Mouse (Mus musculus): Measurements from ENCODE around the gene Clstn2. TPM values are rescaled to one million over a fixed set of nuclear protein-coding genes. Genes with fewer than 3 reads are reported as not detected.

Gene Clstn2
- polyA plus RNA-seq, 1 experiment: 1.9 TPM

GRCm38 (mm10) chr9:97773911-97774310 lies 259.1 kb downstream of the Clstn2 start:
- H3K4me1 ChIP-seq (ENCODE audit: control insufficient read depth, insufficient read depth, low read length): no peaks in the 10 kb centered on the region
- H3K36me3 ChIP-seq (ENCODE audit: control insufficient read depth, insufficient read depth, low read length): no peaks in the 10 kb centered on the region
- no peak overlapping the region for H3K4me3 ChIP-seq (ENCODE audit: insufficient read depth, low read depth, low read length)
- H3K27me3 ChIP-seq (replicated peaks; ENCODE audit: control insufficient read depth, insufficient read depth, low read length): no peaks in the 10 kb centered on the region
- TF ChIP-seq CTCF (conservative IDR thresholded peaks at IDR 0.05; ENCODE audit: insufficient read depth, insufficient read length, low read depth, low read length): no peak
- TF ChIP-seq POLR2A (IDR thresholded peaks at IDR 0.05; ENCODE audit: low read depth, low read length): no peak
- DNase-seq: no peak
- WGBS: 89% methylated on average over 3 of the region's 3 CpGs
- H3K27ac ChIP-seq (ENCODE audit: insufficient read depth, low read depth, low read length): no peak overlapping the region

DNA sequence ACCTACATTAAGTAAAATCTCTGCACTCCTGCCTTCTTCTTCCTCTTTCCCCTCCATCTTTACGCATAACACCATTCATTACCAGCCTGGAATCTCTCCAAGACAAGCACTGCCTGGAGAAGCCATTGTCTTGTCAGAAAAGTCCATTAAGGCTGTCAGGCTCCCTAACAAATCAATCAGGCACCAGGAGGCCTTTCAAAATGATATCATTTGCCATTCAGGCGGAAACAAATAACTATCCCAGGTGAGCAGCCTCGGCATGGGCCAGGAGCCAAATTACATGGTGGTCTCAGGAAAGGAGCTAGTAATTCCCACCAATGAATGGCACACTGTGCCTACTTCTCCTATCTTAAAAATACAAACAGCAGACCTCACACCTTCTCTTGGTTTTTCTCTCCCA lies 260.6 kb downstream of the Clstn2 start:
- Histone ChIP-seq H3K36me3 (ENCODE audit: control insufficient read depth, insufficient read depth, low read length) (no peaks in the 10 kb centered on the region), H3K27ac (ENCODE audit: insufficient read depth, low read depth, low read length) (no peak overlapping the region), H3K27me3 (replicated peaks; ENCODE audit: control insufficient read depth, insufficient read depth, low read length) (no peaks in the 10 kb centered on the region), H3K4me3 (ENCODE audit: insufficient read depth, low read depth, low read length) (no peak overlapping the region), H3K4me1 (ENCODE audit: control insufficient read depth, insufficient read depth, low read length) (no peaks in the 10 kb centered on the region)
- no peak for DNase-seq
- 79% methylated on average over 3 of the region's 3 CpGs for WGBS
- TF ChIP-seq CTCF (conservative IDR thresholded peaks at IDR 0.05; ENCODE audit: insufficient read depth, insufficient read length, low read depth, low read length): no peak
- no peak for TF ChIP-seq POLR2A (IDR thresholded peaks at IDR 0.05; ENCODE audit: low read depth, low read length)

DNA sequence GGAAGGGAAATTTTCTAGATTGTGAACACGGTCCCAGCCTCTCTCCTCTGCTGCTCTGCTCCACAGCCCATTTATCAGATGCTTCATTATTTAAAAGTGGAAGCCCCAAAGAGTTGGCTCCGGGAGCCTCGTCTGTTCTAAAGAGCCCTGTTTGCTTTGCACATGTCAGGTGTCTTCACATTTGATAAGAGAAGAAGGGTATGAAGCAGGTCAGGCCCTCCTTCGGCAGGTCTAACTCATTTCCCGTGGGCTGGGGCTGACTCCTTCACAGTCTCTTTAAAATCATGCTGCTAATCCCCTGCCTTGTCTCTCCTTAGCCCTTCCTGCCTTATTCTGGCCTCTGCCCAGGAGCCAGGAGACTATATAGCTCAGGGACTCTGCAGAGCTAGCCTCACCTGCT lies 263.6 kb downstream of the Clstn2 start:
- TF ChIP-seq POLR2A (IDR thresholded peaks at IDR 0.05; ENCODE audit: low read depth, low read length) (no peak), CTCF (conservative IDR thresholded peaks at IDR 0.05; ENCODE audit: insufficient read depth, insufficient read length, low read depth, low read length) (no peak)
- H3K4me1 ChIP-seq (ENCODE audit: control insufficient read depth, insufficient read depth, low read length): no peaks in the 10 kb centered on the region
- H3K4me3 ChIP-seq (ENCODE audit: insufficient read depth, low read depth, low read length): no peak overlapping the region
- H3K36me3 ChIP-seq (ENCODE audit: control insufficient read depth, insufficient read depth, low read length): no peaks in the 10 kb centered on the region
- whole genome bisulfite sequencing: 60% methylated on average over 5 of the region's 5 CpGs
- H3K27ac ChIP-seq (ENCODE audit: insufficient read depth, low read depth, low read length): no peak overlapping the region
- H3K27me3 ChIP-seq (replicated peaks; ENCODE audit: control insufficient read depth, insufficient read depth, low read length): no peaks in the 10 kb centered on the region
- DNase-seq: no peak

GRCm38 (mm10) chr9:97765251-97765767 lies 267.7 kb downstream of the Clstn2 start:
- Histone ChIP-seq H3K4me1 (ENCODE audit: control insufficient read depth, insufficient read depth, low read length) (no peaks in the 10 kb centered on the region), H3K27ac (ENCODE audit: insufficient read depth, low read depth, low read length) (no peak overlapping the region), H3K27me3 (replicated peaks; ENCODE audit: control insufficient read depth, insufficient read depth, low read length) (no peaks in the 10 kb centered on the region), H3K36me3 (ENCODE audit: control insufficient read depth, insufficient read depth, low read length) (no peaks in the 10 kb centered on the region), H3K4me3 (ENCODE audit: insufficient read depth, low read depth, low read length) (no peak overlapping the region)
- TF ChIP-seq POLR2A (IDR thresholded peaks at IDR 0.05; ENCODE audit: low read depth, low read length): no peak
- TF ChIP-seq CTCF (conservative IDR thresholded peaks at IDR 0.05; ENCODE audit: insufficient read depth, insufficient read length, low read depth, low read length): no peak
- 90% methylated on average over 6 of the region's 6 CpGs for WGBS
- DNase-seq: no peak

DNA sequence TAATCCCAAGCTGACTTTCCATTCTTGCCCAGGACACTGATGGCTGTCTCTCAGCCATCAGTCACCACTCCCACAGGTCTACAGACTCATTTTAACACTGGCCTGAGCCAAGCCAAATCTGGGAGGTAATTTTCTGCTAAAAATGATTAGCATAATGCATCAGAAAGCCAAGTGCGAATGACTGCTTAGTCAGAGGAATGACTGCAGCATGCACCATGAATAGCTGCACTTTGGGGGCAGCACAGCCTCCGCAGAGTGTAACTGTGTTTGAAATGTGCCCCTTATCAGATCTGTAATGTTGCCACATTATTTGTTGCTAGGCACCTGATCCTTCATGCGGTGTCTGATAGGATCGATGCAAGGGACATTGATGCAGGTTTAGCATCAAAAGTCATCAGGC lies 269.9 kb downstream of the Clstn2 start:
- TF ChIP-seq CTCF (conservative IDR thresholded peaks at IDR 0.05; ENCODE audit: insufficient read depth, insufficient read length, low read depth, low read length) (no peak), POLR2A (IDR thresholded peaks at IDR 0.05; ENCODE audit: low read depth, low read length) (no peak)
- H3K36me3 ChIP-seq (ENCODE audit: control insufficient read depth, insufficient read depth, low read length): no peaks in the 10 kb centered on the region
- H3K4me1 ChIP-seq (ENCODE audit: control insufficient read depth, insufficient read depth, low read length): no peaks in the 10 kb centered on the region
- DNase-seq: no peak
- WGBS: 70% methylated on average over 4 of the region's 4 CpGs
- no peaks in the 10 kb centered on the region for H3K27me3 ChIP-seq (replicated peaks; ENCODE audit: control insufficient read depth, insufficient read depth, low read length)
- no peak overlapping the region for H3K27ac ChIP-seq (ENCODE audit: insufficient read depth, low read depth, low read length)
- no peak overlapping the region for H3K4me3 ChIP-seq (ENCODE audit: insufficient read depth, low read depth, low read length)

DNA sequence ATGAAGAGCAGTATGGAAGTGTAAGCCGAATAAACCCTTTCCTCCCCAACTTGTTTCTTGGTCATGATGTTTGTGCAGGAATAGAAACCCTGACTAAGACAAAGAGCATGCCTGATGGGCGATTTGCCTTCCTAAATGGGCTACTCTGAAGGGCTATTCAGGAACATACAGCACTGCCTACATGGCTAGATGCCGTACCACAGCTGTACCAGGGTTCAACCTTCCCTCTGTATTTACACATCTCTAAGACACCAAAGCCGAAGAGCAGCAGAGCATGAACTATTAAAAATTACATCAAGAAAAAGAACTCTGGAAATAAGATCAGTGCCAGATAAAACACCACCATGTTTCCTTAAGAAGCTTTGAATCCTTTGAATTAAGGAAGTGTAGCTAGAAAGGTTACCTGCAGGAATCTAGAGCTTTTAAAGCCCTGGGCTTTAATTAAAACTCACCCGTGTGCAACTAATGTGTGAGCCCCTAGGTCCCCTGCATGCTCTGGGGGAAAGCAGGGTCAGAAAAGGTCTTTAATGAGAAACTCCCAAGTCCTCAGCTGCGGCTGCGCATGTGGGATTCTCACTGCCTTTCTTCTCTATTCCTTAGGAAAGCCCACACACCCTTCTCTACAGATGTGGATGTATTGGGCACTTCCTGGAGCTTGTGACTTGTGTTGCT lies 277.2 kb downstream of the Clstn2 start:
- TF ChIP-seq CTCF (conservative IDR thresholded peaks at IDR 0.05; ENCODE audit: insufficient read depth, insufficient read length, low read depth, low read length): no peak
- TF ChIP-seq POLR2A (IDR thresholded peaks at IDR 0.05; ENCODE audit: low read depth, low read length): no peak
- 40% methylated on average over 7 of the region's 7 CpGs for WGBS
- DNase-seq: no peak
- H3K36me3 ChIP-seq (ENCODE audit: control insufficient read depth, insufficient read depth, low read length): no peaks in the 10 kb centered on the region
- H3K4me3 ChIP-seq (ENCODE audit: insufficient read depth, low read depth, low read length): no peak overlapping the region
- no peaks in the 10 kb centered on the region for H3K4me1 ChIP-seq (ENCODE audit: control insufficient read depth, insufficient read depth, low read length)
- no peak overlapping the region for H3K27ac ChIP-seq (ENCODE audit: insufficient read depth, low read depth, low read length)
- no peaks in the 10 kb centered on the region for H3K27me3 ChIP-seq (replicated peaks; ENCODE audit: control insufficient read depth, insufficient read depth, low read length)

- Histone ChIP-seq H3K4me1 (ENCODE audit: control insufficient read depth, insufficient read depth, low read length) (no peaks in the 10 kb centered on the region), H3K4me3 (ENCODE audit: insufficient read depth, low read depth, low read length) (no peak overlapping the region), H3K27ac (ENCODE audit: insufficient read depth, low read depth, low read length) (no peak overlapping the region), H3K36me3 (ENCODE audit: control insufficient read depth, insufficient read depth, low read length) (no peaks in the 10 kb centered on the region), H3K27me3 (replicated peaks; ENCODE audit: control insufficient read depth, insufficient read depth, low read length) (no peaks in the 10 kb centered on the region)
- DNase-seq: no peak
- 34% methylated on average over 2 of the region's 2 CpGs for WGBS
- no peak for TF ChIP-seq POLR2A (IDR thresholded peaks at IDR 0.05; ENCODE audit: low read depth, low read length)
- no peak for TF ChIP-seq CTCF (conservative IDR thresholded peaks at IDR 0.05; ENCODE audit: insufficient read depth, insufficient read length, low read depth, low read length)
Measured at GRCm38 (mm10) chr9:97753715-97754114, 279.3 kb downstream of the Clstn2 start.
